Mouse (Mus musculus): Measurements from ENCODE around the gene Gm47189. TPM values are rescaled to one million over a fixed set of nuclear protein-coding genes. Genes with fewer than 3 reads are reported as not detected.
"Not testable (repeated sequence)": the region's sequence is repeated elsewhere in the genome, so short reads cannot be mapped to it uniquely, and the experiment has no call there.

The Gm47189 gene
- not detected in 2 replicates for polyA plus RNA-seq (2015; fragmentation: Nextera tagmentation; extraction: Ambion mirVana)

GRCm38 (mm10) chr14:41772341-41772740 is at the start of gene Gm47189:
Gene Gm47189, minus strand, starts transcription at chr14:41772441.
- not testable (repeated sequence) for ATAC-seq; H3K36me3 ChIP-seq; H3K4me1 ChIP-seq (replicated peaks); H3K27ac ChIP-seq; H3K4me3 ChIP-seq (replicated peaks); H3K9me3 ChIP-seq; H3K27me3 ChIP-seq; H3K9ac ChIP-seq (replicated peaks); H3K4me2 ChIP-seq (replicated peaks)

- WGBS = 83% methylated on average over 2 of the region's 3 CpGs
- H3K4me2 ChIP-seq (replicated peaks); H3K27me3 ChIP-seq; H3K4me3 ChIP-seq (replicated peaks); ATAC-seq; H3K9ac ChIP-seq (replicated peaks); H3K27ac ChIP-seq; H3K36me3 ChIP-seq; H3K4me1 ChIP-seq (replicated peaks); H3K9me3 ChIP-seq: not testable (repeated sequence)
Measured at GRCm38 (mm10) chr14:41755931-41756330, 16.3 kb downstream of the Gm47189 start.

GRCm38 (mm10) chr14:41750514-41750913 is 21.7 kb downstream of the Gm47189 start, which contains the start of gene Gm7929:
Gene Gm7929, minus strand, starts transcription at chr14:41750614.
- WGBS = 43% methylated on average over 1 of the region's 1 CpGs

GRCm38 (mm10) chr14:41723437-41723836 is 48.8 kb downstream of the Gm47189 start:
- H3K27ac ChIP-seq; H3K4me2 ChIP-seq (replicated peaks); H3K4me3 ChIP-seq (replicated peaks); ATAC-seq; H3K9me3 ChIP-seq; H3K36me3 ChIP-seq; H3K27me3 ChIP-seq; H3K4me1 ChIP-seq (replicated peaks); H3K9ac ChIP-seq (replicated peaks): not testable (repeated sequence)
- WGBS = 78% methylated on average over 17 of the region's 17 CpGs

More at GRCm38 (mm10) chr14:41750514-41750913, 21.7 kb downstream of the Gm47189 start, which contains the start of gene Gm7929:
- not testable (repeated sequence) for H3K9me3 ChIP-seq; H3K36me3 ChIP-seq; H3K27me3 ChIP-seq; ATAC-seq; H3K27ac ChIP-seq; H3K4me2 ChIP-seq (replicated peaks); H3K4me1 ChIP-seq (replicated peaks); H3K9ac ChIP-seq (replicated peaks); H3K4me3 ChIP-seq (replicated peaks)

- WGBS = 78% methylated on average over 1 of the region's 1 CpGs
- H3K4me3 ChIP-seq (replicated peaks); H3K36me3 ChIP-seq; H3K4me2 ChIP-seq (replicated peaks); H3K9me3 ChIP-seq; H3K9ac ChIP-seq (replicated peaks); H3K27ac ChIP-seq; ATAC-seq; H3K27me3 ChIP-seq; H3K4me1 ChIP-seq (replicated peaks): not testable (repeated sequence)
Measured at GRCm38 (mm10) chr14:41717180-41717579, 55.1 kb downstream of the Gm47189 start.

Other genes starting within 250 kb of the Gm47189 start
- not detected in 2 replicates for gene Gm7970, start 216.9 kb downstream of the Gm47189 start, polyA plus RNA-seq (2015; fragmentation: Nextera tagmentation; extraction: Ambion mirVana)
- not detected in 2 replicates for gene 1700049E17Rik2, start 199.2 kb downstream of the Gm47189 start, polyA plus RNA-seq (2015; fragmentation: Nextera tagmentation; extraction: Ambion mirVana)
- gene Gm3072, start 147.8 kb downstream of the Gm47189 start, polyA plus RNA-seq (2015; fragmentation: Nextera tagmentation; extraction: Ambion mirVana) = not detected in 2 replicates
- not detected in 2 replicates for gene Gm3676, start 126.0 kb downstream of the Gm47189 start, polyA plus RNA-seq (2015; fragmentation: Nextera tagmentation; extraction: Ambion mirVana)
- gene Gm8068, start 70.6 kb downstream of the Gm47189 start, polyA plus RNA-seq (2015; fragmentation: Nextera tagmentation; extraction: Ambion mirVana) = not detected in 2 replicates
- not detected in 2 replicates for gene Gm7929, start 21.8 kb downstream of the Gm47189 start, polyA plus RNA-seq (2015; fragmentation: Nextera tagmentation; extraction: Ambion mirVana)
- gene Gm7980, start 134.8 kb upstream of the Gm47189 start, polyA plus RNA-seq (2015; fragmentation: Nextera tagmentation; extraction: Ambion mirVana) = not detected in 2 replicates
- not detected in 2 replicates for gene 1700049E17Rik1, start 152.5 kb upstream of the Gm47189 start, polyA plus RNA-seq (2015; fragmentation: Nextera tagmentation; extraction: Ambion mirVana)
- not detected in 2 replicates for gene 1700024B05Rik, start 171.6 kb upstream of the Gm47189 start, polyA plus RNA-seq (2015; fragmentation: Nextera tagmentation; extraction: Ambion mirVana)
- gene Gm6401, start 195.5 kb upstream of the Gm47189 start, polyA plus RNA-seq (2015; fragmentation: Nextera tagmentation; extraction: Ambion mirVana) = not detected in 2 replicates
- not detected in 2 replicates for gene Gm3543, start 210.9 kb upstream of the Gm47189 start, polyA plus RNA-seq (2015; fragmentation: Nextera tagmentation; extraction: Ambion mirVana)